Mouse (Mus musculus): ENCODE measurements around the gene Rasd1. TPM values are rescaled to one million over a fixed set of nuclear protein-coding genes. Genes with fewer than 3 reads are reported as not detected.
A peak's percentile ranks its signal among the peaks of the same experiment; 100 is the strongest.

Gene Rasd1
- total and polyA plus RNA-seq, 3 experiments, result 5.7 to 6.8 (median 6.6) TPM

GRCm38 (mm10) chr11:60001231-60001980 is 36.7 kb upstream of the Rasd1 start:
- DNase-seq, result no peak
- no peaks in the 10 kb centered on the region for H3K27me3 ChIP-seq (ENCODE audit: control insufficient read depth, insufficient read depth, low read length)
- no peaks in the 10 kb centered on the region for H3K4me1 ChIP-seq (ENCODE audit: control insufficient read depth, insufficient read depth, low read length)
- no peak overlapping the region for H3K4me3 ChIP-seq
- H3K27ac ChIP-seq, result no peak overlapping the region
- intact Hi-C loops (cut with DNase I), result no loop called here
- H3K9ac ChIP-seq (ENCODE audit: low read depth, low read length), result no peak overlapping the region
- no peaks in the 10 kb centered on the region for H3K36me3 ChIP-seq (ENCODE audit: control insufficient read depth, insufficient read depth, low read length)
- no peak for TF ChIP-seq CTCF (IDR thresholded peaks at IDR 0.05)
- TF ChIP-seq POLR2A (IDR thresholded peaks at IDR 0.05; ENCODE audit: insufficient read depth, low read depth, low read length), result no peak
- no peak for TF ChIP-seq EP300 (IDR thresholded peaks at IDR 0.05; ENCODE audit: insufficient read depth, low read depth, low read length)
- WGBS, result 77% methylated on average over 5 of the region's 5 CpGs
- no peaks in the 10 kb centered on the region for H3K79me2 ChIP-seq (replicated peaks; ENCODE audit: control insufficient read depth, insufficient read depth, low read length)

GRCm38 (mm10) chr11:59994318-59994717 is 29.6 kb upstream of the Rasd1 start:
- no peak overlapping the region for H3K27ac ChIP-seq
- TF ChIP-seq EP300 (IDR thresholded peaks at IDR 0.05; ENCODE audit: insufficient read depth, low read depth, low read length) (no peak), CTCF (IDR thresholded peaks at IDR 0.05) (no peak), POLR2A (IDR thresholded peaks at IDR 0.05; ENCODE audit: insufficient read depth, low read depth, low read length) (no peak)
- no peaks in the 10 kb centered on the region for H3K27me3 ChIP-seq (ENCODE audit: control insufficient read depth, insufficient read depth, low read length)
- no peak overlapping the region for H3K4me3 ChIP-seq
- intact Hi-C loops (cut with DNase I), result no loop called here
- H3K36me3 ChIP-seq (ENCODE audit: control insufficient read depth, insufficient read depth, low read length), result no peaks in the 10 kb centered on the region
- H3K9ac ChIP-seq (ENCODE audit: low read depth, low read length), result no peak overlapping the region
- no peaks in the 10 kb centered on the region for H3K79me2 ChIP-seq (replicated peaks; ENCODE audit: control insufficient read depth, insufficient read depth, low read length)
- WGBS, result 46% methylated on average over 9 of the region's 9 CpGs
- DNase-seq, result no peak
- H3K4me1 ChIP-seq (ENCODE audit: control insufficient read depth, insufficient read depth, low read length), result no peaks in the 10 kb centered on the region

GRCm38 (mm10) chr11:59991365-59991764 is 26.6 kb upstream of the Rasd1 start:
- no peaks in the 10 kb centered on the region for H3K36me3 ChIP-seq (ENCODE audit: control insufficient read depth, insufficient read depth, low read length)
- WGBS, result 20% methylated on average over 8 of the region's 8 CpGs
- no peaks in the 10 kb centered on the region for H3K27me3 ChIP-seq (ENCODE audit: control insufficient read depth, insufficient read depth, low read length)
- no peak for TF ChIP-seq CTCF (IDR thresholded peaks at IDR 0.05)
- TF ChIP-seq POLR2A (IDR thresholded peaks at IDR 0.05; ENCODE audit: insufficient read depth, low read depth, low read length), result no peak
- TF ChIP-seq EP300 (IDR thresholded peaks at IDR 0.05; ENCODE audit: insufficient read depth, low read depth, low read length), result no peak
- H3K4me1 ChIP-seq (ENCODE audit: control insufficient read depth, insufficient read depth, low read length), result no peaks in the 10 kb centered on the region
- H3K27ac ChIP-seq, result no peak overlapping the region
- no peak overlapping the region for H3K9ac ChIP-seq (ENCODE audit: low read depth, low read length)
- peak in 1 of 2 experiments; percentile 9 for DNase-seq
- intact Hi-C loops (cut with DNase I), result no loop called here
- no peak overlapping the region for H3K4me3 ChIP-seq
- no peaks in the 10 kb centered on the region for H3K79me2 ChIP-seq (replicated peaks; ENCODE audit: control insufficient read depth, insufficient read depth, low read length)

- Histone ChIP-seq H3K27ac (no peak overlapping the region), H3K27me3 (ENCODE audit: control insufficient read depth, insufficient read depth, low read length) (no peaks in the 10 kb centered on the region), H3K79me2 (replicated peaks; ENCODE audit: control insufficient read depth, insufficient read depth, low read length) (no peaks in the 10 kb centered on the region), H3K4me3 (no peak overlapping the region), H3K36me3 (ENCODE audit: control insufficient read depth, insufficient read depth, low read length) (no peaks in the 10 kb centered on the region), H3K4me1 (ENCODE audit: control insufficient read depth, insufficient read depth, low read length) (no peaks in the 10 kb centered on the region), H3K9ac (ENCODE audit: low read depth, low read length) (no peak overlapping the region)
- DNase-seq, result no peak
- intact Hi-C loops (cut with DNase I), result no loop called here
- 80% methylated on average over 1 of the region's 1 CpGs for WGBS
- TF ChIP-seq CTCF (IDR thresholded peaks at IDR 0.05), result no peak
- no peak for TF ChIP-seq EP300 (IDR thresholded peaks at IDR 0.05; ENCODE audit: insufficient read depth, low read depth, low read length)
- TF ChIP-seq POLR2A (IDR thresholded peaks at IDR 0.05; ENCODE audit: insufficient read depth, low read depth, low read length), result no peak
Measured at GRCm38 (mm10) chr11:59989406-59989805, 24.7 kb upstream of the Rasd1 start.

- Histone ChIP-seq H3K27ac (no peak overlapping the region), H3K4me3 (no peak overlapping the region), H3K4me1 (ENCODE audit: control insufficient read depth, insufficient read depth, low read length) (no peaks in the 10 kb centered on the region), H3K27me3 (ENCODE audit: control insufficient read depth, insufficient read depth, low read length) (no peaks in the 10 kb centered on the region), H3K36me3 (ENCODE audit: control insufficient read depth, insufficient read depth, low read length) (no peaks in the 10 kb centered on the region), H3K9ac (ENCODE audit: low read depth, low read length) (no peak overlapping the region), H3K79me2 (replicated peaks; ENCODE audit: control insufficient read depth, insufficient read depth, low read length) (no peaks in the 10 kb centered on the region)
- TF ChIP-seq CTCF (IDR thresholded peaks at IDR 0.05) (no peak), POLR2A (IDR thresholded peaks at IDR 0.05; ENCODE audit: insufficient read depth, low read depth, low read length) (no peak), EP300 (IDR thresholded peaks at IDR 0.05; ENCODE audit: insufficient read depth, low read depth, low read length) (no peak)
- no peak for DNase-seq
- intact Hi-C loops (cut with DNase I), result no loop called here
- 82% methylated on average over 5 of the region's 5 CpGs for whole genome bisulfite sequencing
Measured at GRCm38 (mm10) chr11:59977831-59978230, 13.1 kb upstream of the Rasd1 start.

GRCm38 (mm10) chr11:59975241-59975640 is 10.5 kb upstream of the Rasd1 start:
- no peak for DNase-seq
- intact Hi-C loops (cut with DNase I), result no loop called here
- Histone ChIP-seq H3K4me3 (no peak overlapping the region), H3K36me3 (ENCODE audit: control insufficient read depth, insufficient read depth, low read length) (no peaks in the 10 kb centered on the region), H3K79me2 (replicated peaks; ENCODE audit: control insufficient read depth, insufficient read depth, low read length) (no peaks in the 10 kb centered on the region), H3K9ac (ENCODE audit: low read depth, low read length) (no peak overlapping the region), H3K27ac (no peak overlapping the region), H3K27me3 (ENCODE audit: control insufficient read depth, insufficient read depth, low read length) (no peaks in the 10 kb centered on the region), H3K4me1 (ENCODE audit: control insufficient read depth, insufficient read depth, low read length) (no peaks in the 10 kb centered on the region)
- WGBS, result 56% methylated on average over 10 of the region's 10 CpGs
- TF ChIP-seq CTCF (IDR thresholded peaks at IDR 0.05) (no peak), POLR2A (IDR thresholded peaks at IDR 0.05; ENCODE audit: insufficient read depth, low read depth, low read length) (no peak), EP300 (IDR thresholded peaks at IDR 0.05; ENCODE audit: insufficient read depth, low read depth, low read length) (no peak)

Data from heart, adult 2 months (tissue).